Mouse (Mus musculus): ENCODE data around the gene Dop1b.
"Not testable (repeated sequence)": the region's sequence is repeated elsewhere in the genome, so short reads cannot be mapped to it uniquely, and the experiment has no call there.

Dop1b gene

GRCm38 (mm10) chr16:93711411-93712188 is at the start of gene Dop1b:
Gene Dop1b, plus strand, starts transcription at chr16:93711904.
- DNase-seq: peak; percentile 97

DNA sequence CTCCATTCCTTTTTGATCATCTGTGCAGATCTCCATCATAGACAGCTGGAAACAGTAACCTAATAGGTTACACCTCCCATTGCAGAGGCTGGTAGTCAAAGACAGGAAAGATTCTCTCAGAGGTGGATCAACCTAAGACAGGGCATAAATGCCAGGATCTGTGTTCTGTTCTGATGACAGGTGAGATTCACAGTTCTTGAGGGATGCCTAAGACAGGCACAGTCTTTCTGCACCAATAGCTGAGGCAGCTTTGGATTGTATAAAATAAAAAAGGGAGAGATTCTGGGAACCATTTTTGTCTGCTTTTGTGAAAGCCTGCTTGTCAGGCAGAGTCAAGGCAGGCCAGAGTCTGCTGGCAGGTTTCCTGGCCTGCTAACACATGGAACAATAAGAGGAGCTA is 43.7 kb upstream of the Dop1b start:
- DNase-seq: no peak

DNA sequence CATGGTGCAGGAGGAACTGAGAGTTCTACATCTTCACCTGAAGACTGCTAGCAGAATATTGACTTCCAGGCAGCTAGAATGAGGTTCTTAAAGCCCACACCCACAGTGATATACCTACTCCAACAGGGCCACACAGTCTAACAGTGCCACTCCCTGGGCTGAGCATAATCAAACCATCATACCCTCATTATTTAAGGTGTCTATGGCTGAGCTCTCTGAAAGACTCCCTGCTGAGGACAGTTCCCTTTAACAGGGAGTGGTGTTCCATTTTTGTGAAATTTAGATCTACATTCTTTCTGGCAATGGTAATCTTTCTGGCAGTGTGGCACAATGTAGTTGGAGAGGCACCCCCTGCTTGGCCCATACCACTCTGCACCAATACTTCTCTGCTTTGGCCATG is 42.2 kb upstream of the Dop1b start:
- DNase-seq: no peak

GRCm38 (mm10) chr16:93670466-93670865 is 41.2 kb upstream of the Dop1b start:
- DNase-seq: not testable (repeated sequence)

DNA sequence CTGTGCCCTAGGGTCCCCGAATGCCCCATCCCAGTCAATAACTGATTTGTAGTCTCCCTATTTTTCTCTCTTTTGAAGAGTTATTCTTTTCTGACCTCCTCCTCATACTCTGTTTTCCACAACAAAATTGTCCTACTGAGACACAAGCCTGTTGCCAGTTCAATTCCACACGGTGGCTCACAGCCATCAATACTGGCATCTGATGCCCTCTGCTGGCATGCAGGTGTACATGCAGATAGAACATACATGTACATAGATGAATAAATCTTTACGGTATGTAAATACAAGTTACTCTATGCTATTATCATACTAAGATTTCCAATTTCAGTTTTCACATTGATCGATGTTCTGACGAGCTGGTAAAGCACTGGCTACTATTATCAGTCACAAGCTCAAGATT is 40.6 kb upstream of the Dop1b start:
- DNase-seq: no peak

GRCm38 (mm10) chr16:93676376-93676775 is 35.3 kb upstream of the Dop1b start:
- no peak for DNase-seq

GRCm38 (mm10) chr16:93678206-93678605 is 33.5 kb upstream of the Dop1b start:
- no peak for DNase-seq

GRCm38 (mm10) chr16:93679165-93679564 is 32.5 kb upstream of the Dop1b start:
- no peak for DNase-seq

GRCm38 (mm10) chr16:93682156-93682688 is 29.5 kb upstream of the Dop1b start:
- no peak for DNase-seq

DNA sequence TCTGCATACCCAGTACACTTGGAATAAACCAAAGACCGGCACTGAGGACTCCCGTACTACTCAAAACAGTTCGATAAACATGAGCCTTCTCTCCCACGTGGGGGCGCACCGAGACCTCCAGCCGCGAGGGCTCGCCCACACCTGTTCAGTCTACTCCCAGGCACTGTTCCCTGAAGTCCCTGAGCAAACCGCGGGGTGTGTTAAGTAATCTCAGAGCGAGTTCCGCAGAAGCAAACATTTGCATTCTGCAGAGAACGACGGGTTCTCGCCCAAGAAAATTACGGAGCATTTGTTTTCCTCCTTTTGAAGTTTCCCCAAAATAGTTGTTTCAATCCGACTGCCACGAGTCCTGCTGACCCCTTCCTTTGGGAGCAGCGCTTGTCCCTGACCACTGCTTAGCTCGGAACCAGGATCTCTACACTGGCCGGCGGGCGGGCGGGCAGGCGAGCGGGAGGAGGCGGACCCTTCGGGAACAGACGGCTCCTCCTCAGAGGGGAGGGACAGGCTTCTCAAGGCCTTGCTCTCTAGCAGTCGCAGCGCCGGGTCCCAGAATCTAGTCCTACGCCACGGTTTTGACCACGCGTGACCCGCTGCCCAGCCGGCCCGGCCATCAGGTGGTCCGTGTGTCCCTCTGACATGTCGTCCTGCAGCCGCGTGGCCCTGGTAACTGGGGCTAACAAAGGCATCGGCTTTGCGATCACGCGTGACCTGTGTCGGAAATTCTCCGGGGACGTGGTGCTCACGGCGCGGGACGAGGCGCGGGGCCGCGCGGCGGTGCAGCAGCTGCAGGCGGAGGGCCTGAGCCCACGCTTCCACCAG is 28.8 kb upstream of the Dop1b start, which contains the start of gene Cbr3:
Cbr3 (plus strand) TSS at position 527 of the 819 bp plus-strand sequence.
- DNase-seq: peak; percentile 73

DNA sequence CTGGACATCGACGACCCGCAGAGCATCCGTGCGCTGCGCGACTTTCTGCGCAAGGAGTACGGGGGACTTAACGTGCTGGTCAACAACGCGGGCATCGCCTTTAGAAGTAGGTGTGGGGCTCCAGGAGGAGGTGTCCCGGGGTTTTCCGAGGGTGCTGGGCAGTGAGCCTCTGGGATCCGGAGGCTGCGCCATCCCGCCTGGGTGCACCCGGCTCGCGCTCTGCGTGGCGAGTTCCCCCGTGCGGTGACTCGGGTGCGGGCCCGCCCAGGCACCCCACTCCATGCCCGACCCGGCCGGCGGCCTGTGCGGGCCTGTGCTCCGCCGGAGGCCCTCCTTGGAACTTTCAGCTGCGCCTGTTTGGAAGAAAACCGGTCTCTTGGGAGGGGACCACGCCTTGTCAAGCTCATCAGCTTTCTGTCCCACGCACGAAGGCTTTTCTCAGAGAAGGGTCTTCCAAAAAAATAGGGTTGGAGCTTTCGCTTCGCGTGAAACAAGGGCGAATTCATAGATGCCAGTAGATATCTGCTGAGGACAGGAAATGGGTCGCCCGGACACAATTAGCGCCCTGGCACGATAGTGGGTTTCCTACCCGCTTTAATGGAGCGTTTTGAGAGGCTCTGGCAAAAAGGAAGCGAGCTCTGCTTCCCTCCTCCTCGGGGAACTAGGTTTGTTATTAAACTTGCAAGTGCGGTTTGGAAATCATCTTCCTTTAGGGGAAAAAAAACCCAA is 28.0 kb upstream of the Dop1b start:
- peak; percentile 27 for DNase-seq

DNA sequence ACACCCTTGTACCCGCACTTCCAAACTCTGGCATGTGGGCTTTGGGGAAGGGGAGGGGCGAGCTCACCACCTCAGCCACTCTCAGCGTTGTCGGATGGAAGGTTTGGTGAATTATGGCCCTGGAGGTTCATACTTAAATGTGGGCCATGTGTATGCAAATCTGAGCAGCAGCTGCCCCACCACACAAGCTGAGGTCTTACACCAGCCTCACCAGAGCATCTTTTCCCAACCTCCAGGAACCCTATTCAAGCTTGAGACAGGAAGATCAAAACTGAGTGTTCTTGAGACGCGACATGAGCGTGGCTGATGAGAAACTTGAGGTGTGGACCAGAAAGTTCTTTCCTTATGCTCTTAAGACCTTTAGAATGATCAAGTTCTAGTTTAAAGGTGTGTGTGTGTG is 27.3 kb upstream of the Dop1b start:
- no peak for DNase-seq

DNA sequence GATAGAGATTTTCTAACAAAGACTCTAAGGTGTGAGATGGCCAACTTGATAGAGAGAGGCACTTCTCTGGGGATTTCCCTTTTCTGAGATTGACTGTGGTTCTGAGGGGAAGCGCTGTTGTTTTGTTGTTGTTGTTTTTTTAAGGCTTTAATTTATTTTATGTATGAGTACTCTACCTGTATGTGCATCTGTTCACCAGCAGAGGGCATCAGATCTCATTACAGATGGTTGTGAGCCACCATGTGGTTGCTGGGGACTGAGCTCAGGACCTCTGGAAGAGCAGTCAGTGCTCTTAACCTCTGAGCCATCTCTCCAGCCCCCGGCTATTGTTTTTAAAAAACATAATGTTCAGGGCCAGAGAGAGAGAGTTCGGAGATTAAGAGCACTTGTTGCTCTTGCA is 25.9 kb upstream of the Dop1b start:
- not testable (repeated sequence) for DNase-seq

DNA sequence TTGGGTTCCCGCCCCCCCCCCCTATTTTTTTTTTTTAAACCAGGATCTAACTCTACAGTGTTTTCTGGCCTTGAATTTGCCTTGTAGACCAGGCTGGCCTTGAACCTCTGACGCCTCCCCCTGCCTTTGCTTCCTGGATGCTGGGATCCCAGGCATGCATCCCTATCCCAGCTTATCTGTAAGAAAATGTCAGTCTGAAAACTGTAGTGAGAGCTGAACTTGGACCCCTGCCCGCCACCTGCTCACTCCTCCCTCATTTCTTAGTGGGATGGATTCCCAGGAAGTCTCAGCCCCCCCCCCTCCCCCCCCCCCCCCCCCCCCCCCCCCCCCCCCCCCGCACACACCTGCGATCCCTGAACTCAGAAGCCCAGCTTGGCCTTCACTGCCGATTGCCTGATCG is 25.3 kb upstream of the Dop1b start:
- no peak for DNase-seq

DNA sequence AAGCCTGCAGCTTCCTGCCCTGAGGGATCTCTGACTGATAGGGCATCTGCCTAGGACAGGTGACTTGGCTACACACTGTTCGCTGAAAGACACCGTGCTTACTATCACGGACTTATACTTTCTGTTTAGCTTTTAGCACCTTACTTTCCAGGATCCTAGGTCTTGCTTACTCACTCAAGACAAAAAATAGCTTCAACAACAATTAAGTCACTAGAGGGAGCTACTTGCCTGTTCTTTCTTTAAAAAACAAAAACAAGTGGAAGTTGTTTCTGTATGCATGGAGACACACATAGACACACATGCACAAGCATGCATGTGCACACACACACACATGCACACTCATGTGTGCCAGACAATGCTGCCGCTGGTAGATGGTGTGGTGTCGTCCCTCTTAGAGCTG is 24.8 kb upstream of the Dop1b start:
- DNase-seq: no peak

GRCm38 (mm10) chr16:93691206-93691841 is 20.4 kb upstream of the Dop1b start:
- DNase-seq: no peak

DNA sequence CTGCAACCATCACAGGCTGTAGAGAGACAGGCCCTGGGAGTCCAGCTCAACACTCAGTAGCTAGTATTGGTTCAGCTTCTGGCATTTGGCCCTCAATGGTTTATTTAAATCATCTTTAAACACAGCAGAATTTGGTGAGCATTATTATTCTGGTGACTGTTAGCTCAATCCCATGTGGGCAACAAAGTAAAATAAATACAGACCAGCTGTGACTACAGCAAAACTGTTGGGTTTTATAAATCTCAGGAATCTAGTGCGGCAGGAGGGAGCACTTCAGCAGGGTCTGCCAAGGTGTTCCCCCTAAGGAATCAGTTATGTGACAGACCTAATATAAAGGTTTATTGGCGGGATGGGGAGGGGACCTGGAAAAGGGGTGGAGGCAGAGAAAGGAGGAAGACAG is 19.0 kb upstream of the Dop1b start:
- no peak for DNase-seq

DNA sequence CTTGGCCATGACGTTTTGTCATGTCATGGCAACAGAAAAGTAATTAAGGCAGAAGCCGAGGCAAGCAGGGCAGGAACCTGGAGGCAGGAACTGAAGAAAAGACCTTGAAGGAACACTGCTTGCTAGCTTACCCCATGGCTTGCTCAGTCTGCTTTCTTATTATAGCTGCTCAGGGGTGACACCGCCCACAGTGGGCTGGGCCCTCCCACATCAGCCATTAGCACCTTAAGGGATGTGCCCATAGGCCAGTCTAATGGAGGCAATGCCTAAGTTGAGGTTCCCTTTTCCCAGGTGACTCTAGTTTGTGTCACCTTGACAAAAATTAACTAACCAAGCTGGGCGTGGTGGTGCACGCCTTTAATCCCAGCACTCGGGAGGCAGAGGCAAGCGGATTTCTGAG is 4.6 kb upstream of the Dop1b start:
- DNase-seq: no peak

- no peak for DNase-seq
Observed at GRCm38 (mm10) chr16:93709217-93709616, 2.5 kb upstream of the Dop1b start.

DNA sequence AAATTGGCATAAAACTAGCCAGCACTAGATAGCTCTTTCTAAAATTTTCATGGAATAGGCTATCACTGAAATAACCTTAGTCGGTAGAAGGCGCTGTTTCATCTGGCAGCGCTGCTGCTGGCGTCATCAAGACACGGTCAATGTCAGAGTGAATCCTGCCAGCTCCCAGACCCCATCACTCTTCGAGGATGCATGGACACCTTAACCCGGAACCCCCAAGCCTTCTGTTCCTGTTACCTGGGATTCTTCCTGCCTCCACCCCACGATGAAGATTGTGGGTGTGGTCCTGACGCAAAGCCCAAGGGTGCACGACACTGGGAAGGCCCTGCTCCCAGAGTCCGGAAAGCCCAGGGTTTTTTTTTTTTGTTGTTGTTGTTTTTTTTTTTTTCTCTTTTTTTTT is 780 bp upstream of the Dop1b start:
- peak; percentile 66 for DNase-seq

DNA sequence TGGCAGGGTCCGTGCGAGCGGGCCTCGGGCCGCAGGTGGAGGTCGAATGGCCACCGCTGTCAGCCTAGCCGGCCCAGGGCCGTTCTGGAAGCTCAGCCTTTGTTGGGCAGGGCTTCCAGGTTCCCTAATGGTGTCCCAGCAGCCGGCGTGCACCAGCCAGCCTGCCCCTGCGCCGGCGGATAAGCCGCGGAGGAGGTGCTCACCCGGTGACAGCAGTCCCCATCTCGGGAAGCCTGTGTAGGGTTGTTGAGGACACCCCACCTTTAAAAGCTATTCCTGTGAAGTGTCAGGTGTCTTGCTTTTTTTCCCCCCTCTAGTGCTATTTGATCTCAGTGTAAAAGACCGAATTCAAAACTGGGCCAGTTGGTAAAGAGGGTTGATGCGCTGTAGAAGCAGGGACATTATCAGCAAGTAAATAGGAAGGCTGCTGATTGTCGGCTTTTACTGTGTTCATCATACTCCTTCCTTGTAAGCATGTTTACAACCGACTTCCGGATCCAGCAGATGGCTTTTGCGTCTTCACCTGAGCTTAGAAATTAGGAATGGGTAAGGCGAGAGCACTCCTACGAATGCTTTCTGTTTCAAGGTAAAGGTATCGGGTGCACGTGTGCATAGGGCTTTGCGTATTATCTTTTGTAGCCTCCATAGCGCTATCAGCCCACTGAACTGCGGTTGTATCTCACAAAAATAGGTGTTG is 633 bp downstream of the Dop1b start:
- DNase-seq: peak; percentile 23

GRCm38 (mm10) chr16:93712966-93713365 is 1.3 kb downstream of the Dop1b start:
- no peak for DNase-seq

Measured in right cerebral cortex, postnatal 25 days (tissue).